Mouse (Mus musculus) liver, postnatal 0 days (tissue): ENCODE measurements around the gene Inmt. TPM values are rescaled to one million over a fixed set of nuclear protein-coding genes. Genes with fewer than 3 reads are reported as not detected.

Experiments
- ATAC-seq: fragments of 200-750 bp; cut with Nextera tagmentation; 2 replicates; pipeline ENCODE4 v1.8.0; 2017; ENCODE audit warnings: mild to moderate bottlenecking, moderate library complexity
- DNase-seq: peaks from one replicate; pipeline ENCODE4 v3.0.0-alpha.2; 2016
- H3K27ac ChIP-seq: fragments of 300-500 bp; sonication (generic); 2 replicates; pipeline ENCODE4 v1.5.1; 2014; ENCODE audit warnings: antibody characterized with exemption, moderate library complexity, mild to moderate bottlenecking, low read depth
- H3K27me3 ChIP-seq: fragments of 300-500 bp; sonication (generic); 2 replicates; pipeline ENCODE4 v1.6.1; 2014; ENCODE audit warnings: low read length, control low read depth, mixed read lengths; ENCODE audit not compliant: insufficient read depth
- H3K36me3 ChIP-seq: fragments of 300-500 bp; sonication (generic); replicated peaks from 2 replicates; pipeline ENCODE4 v1.6.1; 2014; ENCODE audit warnings: mild to moderate bottlenecking, control low read depth, low read length, moderate library complexity, mixed read lengths; ENCODE audit not compliant: insufficient read depth
- H3K4me1 ChIP-seq: fragments of 300-500 bp; sonication (generic); 2 replicates; pipeline ENCODE4 v1.6.1; 2014; ENCODE audit warnings: antibody characterized with exemption, mild to moderate bottlenecking, control low read depth; ENCODE audit not compliant: insufficient read depth
- H3K4me2 ChIP-seq: fragments of 300-500 bp; sonication (generic); 2 replicates; pipeline ENCODE4 v1.6.1; 2014; ENCODE audit warnings: low read depth, mild to moderate bottlenecking, low read length, moderate library complexity, mixed read lengths
- H3K4me3 ChIP-seq: fragments of 300-500 bp; sonication (generic); 2 replicates; pipeline ENCODE4 v1.5.1; 2014; ENCODE audit warnings: low read depth, low read length
- H3K9ac ChIP-seq: fragments of 300-500 bp; sonication (generic); replicated peaks from 2 replicates; pipeline ENCODE4 v1.6.1; 2014; ENCODE audit warnings: mild to moderate bottlenecking, moderate library complexity
- H3K9me3 ChIP-seq: fragments of 300-500 bp; sonication (generic); 2 replicates; pipeline ENCODE4 v1.6.1; 2016; ENCODE audit warnings: mild to moderate bottlenecking, control low read depth, low read length, mixed read lengths
- CTCF ChIP-seq: sonication (generic); IDR thresholded peaks from 2 replicates; pipeline ENCODE4 v1.5.1; 2016; ENCODE audit warnings: antibody characterized with exemption, low read depth
- EP300 ChIP-seq: IDR thresholded peaks from 2 replicates; pipeline ENCODE4 v1.6.1; 2016; ENCODE audit warnings: antibody characterized with exemption, low read depth, mild to moderate bottlenecking
- WGBS: fragments of 180-500 bp; shearing (Covaris S2); extraction: QIAGEN DNeasy Blood & Tissue Kit; methylation state at CpG from one replicate; pipeline ENCODE4 v1.1.7; 2014; ENCODE audit not compliant: insufficient replicate concordance; 5-methylcytosine and 5-hydroxymethylcytosine counted together
- polyA plus RNA-seq: library from polyadenylated mRNA; unstranded; fragments of >200 nt; fragmentation: Nextera tagmentation; extraction: Ambion mirVana; gene quantifications from 2 replicates; pipeline ENCODE4 v1.2.1, GENCODE M21; 2015

The Inmt gene
- polyA plus RNA-seq, 1 experiment from 2014 or later: 9.8 TPM

DNA sequence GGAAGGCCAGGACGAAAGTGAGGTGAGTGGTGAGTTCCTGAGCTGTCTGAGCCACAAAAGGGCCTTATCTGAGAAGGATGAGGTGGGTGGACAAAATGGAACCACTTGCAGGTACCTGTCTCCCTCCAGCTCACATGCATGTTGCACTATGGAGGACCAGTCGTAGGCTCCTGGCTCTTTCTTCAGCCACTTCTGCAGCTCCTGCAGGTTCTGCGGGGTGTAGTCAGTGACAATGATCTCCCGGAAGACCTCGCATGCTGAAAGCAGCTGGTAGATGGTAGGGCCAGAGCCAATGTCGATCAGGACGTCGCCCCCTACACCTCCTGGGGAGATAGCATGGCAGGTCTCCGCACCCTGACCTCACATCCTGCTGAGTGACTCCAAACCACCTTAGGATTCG, 1.7 kb downstream of the Inmt start:
- Histone ChIP-seq H3K4me2 (no peak overlapping the region), H3K4me1 (peaks cover 8% of the 10 kb centered on the region), H3K4me3 (no peak overlapping the region), H3K36me3 (no peaks in the 10 kb centered on the region), H3K9ac (no peak overlapping the region), H3K27ac (no peak overlapping the region), H3K27me3 (no peaks in the 10 kb centered on the region), H3K9me3 (no peaks in the 10 kb centered on the region)
- DNase-seq (no peak), ATAC-seq (no peak)
- TF ChIP-seq CTCF (no peak), EP300 (no peak)
- 72% methylated on average over 10 of the region's 10 CpGs for WGBS

DNA sequence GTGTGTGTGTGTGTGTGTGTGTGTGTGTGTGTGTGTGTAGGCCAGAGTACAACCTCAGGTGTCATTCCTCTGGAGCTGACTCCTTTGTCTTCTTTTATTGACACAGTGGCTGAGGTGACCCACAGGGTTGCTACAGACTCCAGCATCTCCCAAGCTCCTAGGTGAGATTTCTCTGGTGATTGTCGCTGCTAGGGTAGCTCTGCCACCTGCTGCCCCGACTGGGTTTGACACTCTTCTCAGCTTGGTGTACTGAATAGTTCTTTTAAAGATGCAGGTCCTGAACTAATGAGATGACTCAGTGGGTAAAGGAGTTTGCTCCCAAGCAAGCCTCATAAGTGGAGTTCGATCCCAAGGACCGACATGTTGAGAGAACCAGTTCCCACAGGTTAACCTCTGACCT, 3.2 kb downstream of the Inmt start:
- Histone ChIP-seq H3K4me3 (no peak overlapping the region), H3K9me3 (no peaks in the 10 kb centered on the region), H3K9ac (no peak overlapping the region), H3K27me3 (no peaks in the 10 kb centered on the region), H3K36me3 (no peaks in the 10 kb centered on the region), H3K27ac (no peak overlapping the region), H3K4me2 (no peak overlapping the region), H3K4me1 (peaks cover 7% of the 10 kb centered on the region)
- ATAC-seq: no peak
- TF ChIP-seq CTCF (peak; percentile 21), EP300 (no peak)
- no peak for DNase-seq
- 51% methylated on average over 4 of the region's 4 CpGs for WGBS

DNA sequence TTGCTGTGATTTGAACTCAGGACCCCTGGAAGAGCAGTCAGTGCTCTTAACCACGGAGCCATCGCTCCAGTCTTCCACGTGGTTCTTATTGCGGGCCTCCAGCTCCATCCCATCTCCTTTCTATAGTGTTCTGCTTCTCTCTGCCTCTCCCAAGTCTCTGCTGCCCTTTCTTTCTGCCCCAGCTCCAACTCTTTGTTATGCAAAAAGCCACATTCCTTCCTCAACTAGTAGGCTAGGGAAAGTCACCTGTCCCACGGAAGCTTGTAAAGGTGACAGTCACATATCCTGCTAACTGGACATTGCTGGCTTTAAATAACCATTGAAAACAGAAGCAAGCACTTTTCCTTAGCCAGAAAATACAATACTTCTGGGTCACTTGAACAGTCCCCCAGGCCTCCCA, 5.0 kb downstream of the Inmt start:
- no peak for ATAC-seq
- 69% methylated on average over 5 of the region's 5 CpGs for WGBS
- no peak overlapping the region for H3K4me2 ChIP-seq

DNA sequence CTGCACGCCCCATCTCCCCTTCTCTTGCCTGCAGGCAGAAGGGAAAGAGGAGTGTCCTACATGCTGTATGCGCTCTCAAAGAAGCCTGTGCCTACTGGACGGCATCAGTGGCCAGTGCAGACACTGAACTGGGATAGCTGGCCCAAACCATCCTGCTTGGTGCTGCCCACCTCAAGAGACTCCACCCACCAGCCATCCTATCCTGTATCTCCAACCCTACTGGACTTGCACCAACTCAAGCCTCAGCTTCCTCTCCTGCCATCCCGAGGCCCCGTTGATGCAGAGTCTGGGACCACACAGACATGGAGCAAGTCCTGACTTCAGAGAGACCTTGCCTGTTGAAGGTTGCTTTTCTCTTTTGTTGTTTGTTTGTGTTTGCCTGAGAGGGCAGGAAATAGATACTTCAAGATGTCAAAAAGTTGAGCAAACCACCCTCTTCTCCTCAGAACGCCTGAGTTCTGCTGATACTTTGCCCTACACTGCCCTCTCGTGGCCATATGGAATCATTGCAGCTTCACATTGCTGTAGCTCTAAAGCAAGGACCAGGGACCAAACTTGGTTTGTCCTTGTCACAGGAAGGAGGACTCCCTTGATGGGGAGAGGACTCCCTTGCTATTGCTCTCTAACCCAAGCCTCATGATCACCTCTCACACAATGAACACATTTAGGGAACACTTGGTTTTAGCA, 7.9 kb downstream of the Inmt start:
- Histone ChIP-seq H3K27ac (no peak overlapping the region), H3K4me2 (no peak overlapping the region), H3K9ac (no peak overlapping the region), H3K4me3 (no peak overlapping the region), H3K27me3 (no peaks in the 10 kb centered on the region), H3K36me3 (no peaks in the 10 kb centered on the region), H3K4me1 (no peaks in the 10 kb centered on the region), H3K9me3 (no peaks in the 10 kb centered on the region)
- DNase-seq: peak; percentile 67
- 0 out of 2 replicates have a peak, but pooled peaks have one; percentile 31 for ATAC-seq
- WGBS: 45% methylated on average over 7 of the region's 7 CpGs
- TF ChIP-seq EP300: no peak
- TF ChIP-seq CTCF: peak; percentile 97

More for the DNA sequence above, 5.0 kb downstream of the Inmt start:
- H3K4me3 ChIP-seq: no peak overlapping the region
- H3K27ac ChIP-seq: no peak overlapping the region
- no peaks in the 10 kb centered on the region for H3K36me3 ChIP-seq
- H3K27me3 ChIP-seq: no peaks in the 10 kb centered on the region
- TF ChIP-seq EP300 (no peak), CTCF (no peak)
- H3K9me3 ChIP-seq: no peaks in the 10 kb centered on the region
- no peak overlapping the region for H3K9ac ChIP-seq
- DNase-seq: no peak
- H3K4me1 ChIP-seq: 0 out of 2 replicates have a peak, but pooled peaks cover 1% of the 10 kb centered on the region

DNA sequence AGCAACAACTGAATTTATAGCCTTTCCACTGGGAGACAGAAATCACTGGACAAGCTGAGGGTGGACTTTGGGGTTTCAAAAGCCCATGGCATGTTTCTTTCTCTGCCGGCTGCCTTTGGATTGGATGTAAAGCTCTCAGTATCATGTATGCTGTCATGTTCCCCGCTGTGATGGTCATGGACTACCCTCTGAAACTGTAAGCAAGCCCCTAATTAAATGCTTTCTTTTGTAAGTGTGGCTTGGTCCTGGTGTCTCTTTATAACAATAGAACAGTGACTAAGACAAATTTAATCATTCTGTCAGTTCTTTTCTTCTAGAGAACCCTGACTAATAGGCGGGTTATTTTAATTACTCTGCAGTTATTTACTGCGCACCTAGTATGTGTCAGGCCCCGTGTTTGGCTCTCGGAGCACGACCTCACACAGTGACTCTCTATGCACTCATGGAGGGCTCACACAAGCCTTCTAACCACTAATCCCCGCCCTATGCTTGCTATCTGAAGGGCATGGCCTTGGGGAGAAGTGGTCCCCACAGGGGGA, 11.7 kb downstream of the Inmt start:
- H3K4me3 ChIP-seq: no peak overlapping the region
- TF ChIP-seq EP300 (no peak), CTCF (no peak)
- ATAC-seq (no peak), DNase-seq (no peak)
- H3K36me3 ChIP-seq: no peaks in the 10 kb centered on the region
- no peaks in the 10 kb centered on the region for H3K4me1 ChIP-seq
- H3K9ac ChIP-seq: no peak overlapping the region
- H3K9me3 ChIP-seq: no peaks in the 10 kb centered on the region
- 73% methylated on average over 8 of the region's 8 CpGs for WGBS
- no peaks in the 10 kb centered on the region for H3K27me3 ChIP-seq
- no peak overlapping the region for H3K27ac ChIP-seq
- H3K4me2 ChIP-seq: no peak overlapping the region

DNA sequence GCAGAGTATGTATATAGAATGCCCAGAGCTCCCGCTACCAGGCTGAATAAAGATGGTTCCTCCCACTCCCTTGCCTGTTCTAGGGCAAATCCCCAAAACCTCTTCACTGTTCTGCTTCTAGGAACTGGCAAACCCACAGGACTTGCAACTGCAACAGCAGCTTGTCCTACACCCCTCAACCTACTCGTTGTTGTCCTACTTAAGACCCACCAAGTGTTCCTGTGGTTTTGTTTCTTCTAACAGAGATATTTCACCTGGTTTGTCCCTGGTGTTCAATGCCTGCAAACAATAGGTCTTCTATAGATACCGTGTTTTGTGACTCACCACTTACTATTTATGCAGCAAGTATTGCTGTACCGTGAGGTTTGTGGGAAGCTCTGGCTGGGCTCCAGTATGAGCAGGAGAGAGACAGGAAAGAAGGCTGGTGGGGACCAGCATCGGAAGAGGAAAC, 13.5 kb downstream of the Inmt start:
- no peak for ATAC-seq
- Histone ChIP-seq H3K36me3 (no peaks in the 10 kb centered on the region), H3K9me3 (no peaks in the 10 kb centered on the region), H3K27ac (no peak overlapping the region), H3K9ac (no peak overlapping the region), H3K4me2 (no peak overlapping the region), H3K4me1 (no peaks in the 10 kb centered on the region), H3K4me3 (no peak overlapping the region), H3K27me3 (no peaks in the 10 kb centered on the region)
- no peak for DNase-seq
- TF ChIP-seq CTCF (no peak), EP300 (no peak)
- 51% methylated on average over 5 of the region's 5 CpGs for WGBS
